Comparison of ENCODE assay signal across 10 mouse cellular contexts in the genomic region with DNA sequence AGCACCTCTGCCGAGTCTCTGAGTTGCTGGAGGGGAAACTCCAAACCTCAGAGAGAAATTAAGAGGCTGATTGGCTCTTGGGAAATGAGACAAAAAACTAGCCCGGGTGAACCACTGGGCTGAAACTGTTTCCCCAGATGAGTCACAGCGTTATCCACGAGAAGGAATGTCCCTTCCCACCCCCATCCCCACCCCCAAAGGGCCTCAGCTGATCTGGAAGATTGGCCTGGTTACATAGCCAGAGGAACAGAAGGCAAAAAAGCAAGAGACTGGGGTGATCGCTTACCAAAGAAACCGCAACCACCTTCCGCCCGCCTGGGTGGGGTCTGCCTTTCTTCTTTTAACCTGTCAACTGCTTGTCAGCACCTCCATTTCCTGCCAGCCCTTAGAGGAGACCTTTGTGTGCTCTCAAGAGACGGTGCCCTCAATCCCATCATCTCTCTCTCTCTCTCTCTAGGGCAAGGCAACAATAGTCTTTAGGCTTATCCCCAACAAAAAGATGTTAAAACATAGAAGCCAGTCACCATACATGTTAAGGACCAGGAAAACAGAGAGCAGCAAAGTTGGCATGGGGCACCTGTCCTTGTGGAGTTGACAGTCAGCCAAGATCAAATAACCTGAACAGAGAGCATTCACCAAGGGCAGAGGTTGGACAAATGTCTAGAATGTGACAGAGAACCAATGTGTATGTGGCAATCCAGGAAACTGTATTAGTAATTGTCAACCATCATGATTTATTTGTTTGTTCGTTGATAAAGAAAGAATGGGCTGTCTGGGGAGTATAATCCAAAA.
DNase-seq lines count a peak whose midpoint lies in the region; ATAC-seq and TF ChIP-seq lines count a peak whose summit lies in the region.
"Had no signal": no experiment of that assay in that cellular context is flagged by ENCODE, and none has a peak within 500 bp of the region (broad histone marks: within the 10 kb centered on the region; RNA-seq: fewer than 3 reads in every experiment).

No protein-coding gene starts in this region.

- no peak for TF ChIP-seq CTCF in heart, adult 2 months (IDR thresholded peaks at IDR 0.05)

- no peak for ATAC-seq in heart, embryonic 14.5 days (ENCODE audit: insufficient number of reproducible peaks, insufficient read depth, low FRiP score, low read depth)

- DNase-seq in heart, adult 2 months: peak; percentile 33 to 62
- DNase-seq in heart, postnatal 25 days (ENCODE audit: low spot score): no peak
- DNase-seq in MN1 (ENCODE audit: low spot score): peak; percentile 8
- DNase-seq in thymus, adult 18-20 months: peak; percentile 73 to 83
- no peak for DNase-seq in limb, embryonic 10.5 days (ENCODE audit: low spot score)
- no peak for DNase-seq in gastrocnemius, postnatal 36 days
- no peak for DNase-seq in layer of hippocampus, adult 8-10 months (ENCODE audit: low spot score in 2 of 2)
- DNase-seq: kidney, postnatal 36 days had no signal

- H3K27ac ChIP-seq in heart, adult 2 months: no peak overlapping the region
- no peak overlapping the region for H3K27ac ChIP-seq in heart, embryonic 14.5 days (replicated peaks in 1 of 2; ENCODE audit: control insufficient read depth in 1 of 2, insufficient read depth in 1 of 2, low read depth in 2 of 2, low read length in 2 of 2)
- no peak overlapping the region for H3K27ac ChIP-seq in limb, embryonic 10.5 days
- H3K27ac ChIP-seq: embryonic facial prominence, embryonic 15.5 days had no signal

- no peak for TF ChIP-seq POLR2A in heart, adult 2 months (IDR thresholded peaks at IDR 0.05; ENCODE audit: insufficient read depth, low read depth, low read length)

- peak overlapping the region; percentile 17; the same call in 1 of the 2 replicates for H3K4me2 ChIP-seq in heart, embryonic 14.5 days (ENCODE audit: low read length)
- H3K4me2 ChIP-seq: embryonic facial prominence, embryonic 15.5 days had no signal

- H3K36me3 ChIP-seq in heart, adult 2 months (ENCODE audit: control insufficient read depth, insufficient read depth, low read length): no peaks in the 10 kb centered on the region
- no peaks in the 10 kb centered on the region for H3K36me3 ChIP-seq in heart, embryonic 14.5 days (ENCODE audit: control insufficient read depth, insufficient read depth, low read length)
- no peaks in the 10 kb centered on the region for H3K36me3 ChIP-seq in limb, embryonic 10.5 days
- H3K36me3 ChIP-seq: embryonic facial prominence, embryonic 15.5 days had no signal

- intact Hi-C loops in heart, adult 2 months (cut with DNase I): no loop called here
- intact Hi-C loops in heart, postnatal 25 days (cut with DNase I): no loop called here
- intact Hi-C loops in gastrocnemius, postnatal 36 days (cut with DNase I): no loop called here

- no peak for TF ChIP-seq EP300 in heart, adult 2 months (IDR thresholded peaks at IDR 0.05; ENCODE audit: insufficient read depth, low read depth, low read length)

- WGBS in heart, adult 2 months: 40% methylated on average over 10 of the region's 10 CpGs
- 15% methylated on average over 10 of the region's 10 CpGs for WGBS in heart, embryonic 14.5 days
- WGBS in limb, embryonic 10.5 days: 37% methylated on average over 10 of the region's 10 CpGs

- H3K9ac ChIP-seq in heart, adult 2 months (ENCODE audit: low read depth, low read length): no peak overlapping the region
- H3K9ac ChIP-seq in heart, embryonic 14.5 days (ENCODE audit: low read length): no peak overlapping the region
- H3K9ac ChIP-seq: embryonic facial prominence, embryonic 15.5 days had no signal

- no peaks in the 10 kb centered on the region for H3K27me3 ChIP-seq in heart, adult 2 months (ENCODE audit: control insufficient read depth, insufficient read depth, low read length)
- 0 out of 2 replicates have a peak, but pooled peaks cover 7% of the 10 kb centered on the region for H3K27me3 ChIP-seq in heart, embryonic 14.5 days (ENCODE audit: control insufficient read depth, insufficient read depth, low read length)
- peaks cover 4% of the 10 kb centered on the region; the same call in 1 of the 2 replicates for H3K27me3 ChIP-seq in limb, embryonic 10.5 days (ENCODE audit: low read depth, poor library complexity, severe bottlenecking)

- peaks cover 7% of the 10 kb centered on the region for H3K9me3 ChIP-seq in heart, embryonic 14.5 days (ENCODE audit: control insufficient read depth, low read length)
- no peaks in the 10 kb centered on the region for H3K9me3 ChIP-seq in limb, embryonic 10.5 days (replicated peaks)
- H3K9me3 ChIP-seq: embryonic facial prominence, embryonic 15.5 days had no signal

- H3K4me3 ChIP-seq in heart, adult 2 months: no peak overlapping the region
- no peak overlapping the region for H3K4me3 ChIP-seq in heart, embryonic 14.5 days (ENCODE audit: control insufficient read depth in 1 of 2, insufficient read depth in 1 of 2, low read depth in 1 of 2, low read length in 2 of 2)
- no peak overlapping the region for H3K4me3 ChIP-seq in limb, embryonic 10.5 days
- H3K4me3 ChIP-seq: embryonic facial prominence, embryonic 15.5 days had no signal

- peaks cover 2% of the 10 kb centered on the region for H3K4me1 ChIP-seq in heart, adult 2 months (ENCODE audit: control insufficient read depth, insufficient read depth, low read length)
- peaks cover 6 to 11% of the 10 kb centered on the region in 2 experiments; a peak in 3 of 4 replicates for H3K4me1 ChIP-seq in heart, embryonic 14.5 days (ENCODE audit: control insufficient read depth in 2 of 2, insufficient read depth in 2 of 2, low read length in 2 of 2)
- H3K4me1 ChIP-seq in limb, embryonic 10.5 days: peaks cover 37% of the 10 kb centered on the region

- H3K79me2 ChIP-seq in heart, adult 2 months (replicated peaks; ENCODE audit: control insufficient read depth, insufficient read depth, low read length): no peaks in the 10 kb centered on the region

Comparison
In these comparisons a context has a peak if more than half of its experiments do, and no peak if none do; other contexts are left out.
1. DNase-seq: peak in heart, adult 2 months (2 of 2), MN1 (single experiment) and thymus, adult 18-20 months (2 of 2); none in heart, postnatal 25 days (single experiment), limb, embryonic 10.5 days (single experiment), gastrocnemius, postnatal 36 days (0 of 2) and layer of hippocampus, adult 8-10 months (0 of 2).